Mouse (Mus musculus) limb, embryonic 14.5 days (tissue): Measurements from ENCODE around the gene Tet3. TPM values are rescaled to one million over a fixed set of nuclear protein-coding genes. Genes with fewer than 3 reads are reported as not detected.

Experiments used
- ATAC-seq: fragments of 200-750 bp; cut with Nextera tagmentation; 2 replicates; pipeline ENCODE4 v1.8.0; 2017; ENCODE audit warnings: low read depth, moderate number of reproducible peaks, moderate TSS enrichment; ENCODE audit not compliant: low FRiP score
- DNase-seq: peaks from one replicate; pipeline ENCODE4 v3.0.0-alpha.2; 2015; ENCODE audit warnings: low spot score
- H3K27ac ChIP-seq: fragments of 300-500 bp; sonication (generic); replicated peaks from 2 replicates; pipeline ENCODE4 v1.5.1; 2014; ENCODE audit warnings: low read depth, mild to moderate bottlenecking, low read length, moderate library complexity, mixed read lengths
- H3K27me3 ChIP-seq: fragments of 300-500 bp; sonication (generic); 2 replicates; pipeline ENCODE4 v1.6.1; 2014; ENCODE audit warnings: low read length, mixed read lengths; ENCODE audit not compliant: control insufficient read depth, insufficient read depth
- H3K36me3 ChIP-seq: fragments of 300-500 bp; sonication (generic); 2 replicates; pipeline ENCODE4 v1.6.1; 2014; ENCODE audit warnings: mild to moderate bottlenecking, low read length, moderate library complexity, mixed read lengths; ENCODE audit not compliant: control insufficient read depth, insufficient read depth
- H3K4me1 ChIP-seq: fragments of 300-500 bp; sonication (generic); 2 replicates; pipeline ENCODE4 v1.6.1; 2014; ENCODE audit warnings: antibody characterized with exemption, low read length, mixed read lengths; ENCODE audit not compliant: control insufficient read depth, insufficient read depth
- H3K4me2 ChIP-seq: fragments of 300-500 bp; sonication (generic); replicated peaks from 2 replicates; pipeline ENCODE4 v1.6.1; 2014; ENCODE audit warnings: low read depth, mild to moderate bottlenecking, low read length, moderate library complexity; ENCODE audit not compliant: severe bottlenecking
- H3K4me3 ChIP-seq: fragments of 300-500 bp; sonication (generic); replicated peaks from 2 replicates; pipeline ENCODE4 v1.5.1; 2014; ENCODE audit warnings: low read length
- H3K9ac ChIP-seq: fragments of 300-500 bp; sonication (generic); 2 replicates; pipeline ENCODE4 v1.6.1; 2014; ENCODE audit warnings: mild to moderate bottlenecking, low read depth, low read length, moderate library complexity; ENCODE audit not compliant: severe bottlenecking
- H3K9me3 ChIP-seq: fragments of 300-500 bp; sonication (generic); 2 replicates; pipeline ENCODE4 v1.6.1; 2016; ENCODE audit warnings: low read length; ENCODE audit not compliant: control insufficient read depth
- POLR2A ChIP-seq: fragments of 200-500 bp; IDR thresholded peaks from 2 replicates; pipeline ENCODE4 v1.8.0; 2012; ENCODE audit warnings: inconsistent platforms, mild to moderate bottlenecking, moderate library complexity, borderline replicate concordance; ENCODE audit not compliant: insufficient read depth, insufficient read length; ENCODE audit errors: extremely low read depth
- WGBS: fragments of 180-500 bp; shearing (Covaris S2); extraction: QIAGEN DNeasy Blood & Tissue Kit; methylation state at CpG from one replicate; pipeline ENCODE4 v1.1.7; 2014; 5-methylcytosine and 5-hydroxymethylcytosine counted together
- polyA plus RNA-seq, 2 experiments: library from polyadenylated mRNA; depleted of rRNA in 1 of 2; stranded (reverse) in 1 of 2; unstranded in 1 of 2; fragments of >200 nt; fragmentation: Nextera tagmentation in 1 of 2; extraction: Ambion mirVana in 1 of 2; gene quantifications; 2 replicates each; pipeline versions ENCODE4 v1.2.1 to v1.2.3; 2012 to 2014

The Tet3 gene
- polyA plus RNA-seq, 2 experiments: 21.1 to 44.3 TPM

DNA sequence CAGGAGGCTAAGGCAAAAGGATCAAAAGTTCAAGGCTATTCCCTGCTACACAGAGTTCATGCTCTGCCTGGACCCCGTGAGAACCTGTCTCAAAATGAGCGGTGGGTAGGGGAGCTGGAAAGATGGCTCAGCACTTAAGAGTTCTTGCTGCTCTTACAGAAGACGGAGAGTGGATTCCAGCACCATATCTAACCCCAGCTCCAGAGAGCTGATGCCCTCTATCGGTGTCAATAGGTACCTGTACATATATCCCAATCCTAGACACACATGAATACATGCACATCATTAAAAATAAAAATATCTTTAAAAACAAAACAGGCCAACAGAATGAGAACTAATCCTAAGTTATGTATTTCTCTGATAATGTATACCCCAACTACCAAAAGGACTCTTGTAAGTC lies 19.3 kb upstream of the Tet3 start:
- no peak overlapping the region for H3K9ac ChIP-seq
- DNase-seq (no peak), ATAC-seq (no peak)
- no peaks in the 10 kb centered on the region for H3K4me1 ChIP-seq
- H3K4me3 ChIP-seq: no peak overlapping the region
- no peak overlapping the region for H3K27ac ChIP-seq
- TF ChIP-seq POLR2A: no peak
- 66% methylated on average over 4 of the region's 4 CpGs for WGBS
- H3K9me3 ChIP-seq: no peaks in the 10 kb centered on the region
- H3K36me3 ChIP-seq: peaks cover 43% of the 10 kb centered on the region
- H3K4me2 ChIP-seq: no peak overlapping the region
- no peaks in the 10 kb centered on the region for H3K27me3 ChIP-seq

DNA sequence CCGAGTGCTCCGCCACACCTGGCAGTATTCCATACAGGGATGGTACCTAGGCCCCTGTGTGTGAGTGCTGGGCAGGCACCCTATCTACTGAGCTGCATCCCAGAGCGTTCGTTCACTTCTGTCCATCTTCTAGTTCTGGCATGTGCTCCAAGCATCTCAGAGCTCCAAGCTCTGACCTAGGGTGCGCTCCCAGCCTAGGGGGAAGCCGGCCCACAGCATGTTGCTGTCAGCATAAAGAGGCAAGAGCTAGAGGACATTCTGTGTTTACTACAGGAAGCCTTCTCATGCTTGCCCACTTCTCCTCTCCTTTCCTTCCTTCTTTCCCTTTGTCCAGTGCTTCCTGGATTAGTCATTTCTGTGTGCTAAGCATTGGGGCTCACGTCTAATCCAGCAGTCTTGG lies 16.5 kb upstream of the Tet3 start:
- no peak for DNase-seq

DNA sequence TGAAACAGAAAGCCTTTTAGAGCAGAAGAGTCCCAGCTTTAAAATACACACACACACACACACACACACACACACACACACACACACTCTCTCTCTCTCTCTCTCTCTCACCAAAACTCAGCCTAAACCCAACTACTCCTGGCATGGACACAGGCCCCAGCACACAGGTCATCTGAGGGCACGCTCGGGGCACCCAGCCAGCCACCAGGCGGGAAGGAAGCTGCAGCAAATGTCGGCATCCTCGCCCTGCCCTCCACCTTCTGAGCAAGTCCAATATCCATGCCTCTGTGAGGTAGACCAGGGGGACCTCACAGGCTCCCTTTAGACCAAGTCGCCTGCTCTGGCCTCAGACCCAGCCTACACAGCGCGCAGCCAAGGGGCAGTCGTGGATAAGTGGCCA lies 14.4 kb upstream of the Tet3 start:
- no peak for DNase-seq
- Histone ChIP-seq H3K4me3 (no peak overlapping the region), H3K9ac (no peak overlapping the region), H3K4me2 (no peak overlapping the region), H3K27me3 (no peaks in the 10 kb centered on the region), H3K27ac (no peak overlapping the region), H3K36me3 (no peaks in the 10 kb centered on the region; the same call in 1 of the 2 replicates), H3K4me1 (no peaks in the 10 kb centered on the region), H3K9me3 (no peaks in the 10 kb centered on the region)
- no peak for ATAC-seq
- no peak for TF ChIP-seq POLR2A
- WGBS: 82% methylated on average over 9 of the region's 9 CpGs

More for the DNA sequence above, 16.5 kb upstream of the Tet3 start:
- peaks cover 17% of the 10 kb centered on the region for H3K36me3 ChIP-seq
- H3K4me1 ChIP-seq: no peaks in the 10 kb centered on the region
- no peaks in the 10 kb centered on the region for H3K27me3 ChIP-seq
- H3K9ac ChIP-seq: no peak overlapping the region
- ATAC-seq: no peak
- 75% methylated on average over 7 of the region's 7 CpGs for WGBS
- TF ChIP-seq POLR2A: no peak
- no peak overlapping the region for H3K27ac ChIP-seq
- no peak overlapping the region for H3K4me2 ChIP-seq
- H3K4me3 ChIP-seq: no peak overlapping the region
- no peaks in the 10 kb centered on the region for H3K9me3 ChIP-seq

DNA sequence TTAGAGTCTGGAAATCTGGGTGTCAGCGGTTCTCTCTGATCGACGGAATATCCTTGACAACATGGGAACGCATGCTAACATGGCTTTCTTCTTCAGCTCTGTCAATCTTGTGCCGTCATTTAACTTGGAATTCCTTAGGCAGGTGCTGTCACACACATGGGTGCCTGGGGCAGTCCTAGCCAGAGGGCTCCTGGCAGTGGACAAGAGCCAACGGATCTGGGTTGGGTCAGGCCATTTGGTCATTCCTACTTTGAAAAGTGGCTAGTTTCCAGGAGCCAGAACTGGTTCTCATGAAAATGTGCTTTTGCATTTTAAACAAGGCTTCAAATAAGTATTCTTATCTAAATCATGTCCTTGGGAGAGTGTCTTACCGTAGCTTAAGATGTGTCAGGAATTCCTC lies 12.9 kb upstream of the Tet3 start:
- Histone ChIP-seq H3K4me2 (no peak overlapping the region), H3K4me3 (no peak overlapping the region), H3K9me3 (no peaks in the 10 kb centered on the region), H3K9ac (no peak overlapping the region), H3K27ac (no peak overlapping the region), H3K27me3 (no peaks in the 10 kb centered on the region), H3K4me1 (no peaks in the 10 kb centered on the region), H3K36me3 (no peaks in the 10 kb centered on the region)
- ATAC-seq: no peak
- no peak for TF ChIP-seq POLR2A
- WGBS: 88% methylated on average over 7 of the region's 7 CpGs
- DNase-seq: no peak

DNA sequence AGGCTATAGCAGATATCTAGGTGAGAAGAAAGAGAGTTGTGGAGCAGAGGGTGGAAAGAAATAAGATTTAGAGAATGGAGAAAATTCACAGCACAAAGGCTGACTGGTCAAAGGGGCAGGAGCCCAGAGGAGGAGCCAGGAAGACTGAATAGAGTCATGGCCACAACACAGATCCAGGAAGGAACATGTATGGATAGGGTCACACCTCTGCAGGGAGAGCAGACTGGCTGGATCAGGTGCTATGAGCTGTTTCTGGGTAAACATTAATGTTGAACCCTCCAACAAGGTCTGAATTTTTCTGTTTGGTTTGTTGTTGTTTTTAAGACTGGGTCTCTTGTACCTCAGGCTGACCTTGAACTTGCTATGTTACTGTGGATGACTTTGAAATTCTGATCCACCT lies 5.1 kb upstream of the Tet3 start:
- no peaks in the 10 kb centered on the region for H3K9me3 ChIP-seq
- no peak overlapping the region for H3K27ac ChIP-seq
- H3K4me3 ChIP-seq: no peak overlapping the region
- H3K9ac ChIP-seq: no peak overlapping the region
- no peaks in the 10 kb centered on the region for H3K36me3 ChIP-seq
- TF ChIP-seq POLR2A: no peak
- no peak for DNase-seq
- peaks cover 5% of the 10 kb centered on the region; the same call in 1 of the 2 replicates for H3K4me1 ChIP-seq
- no peak for ATAC-seq
- no peak overlapping the region for H3K4me2 ChIP-seq
- H3K27me3 ChIP-seq: no peaks in the 10 kb centered on the region
